Mouse (Mus musculus): ENCODE data around the gene Plk3. TPM values are rescaled to one million over a fixed set of nuclear protein-coding genes. Genes with fewer than 3 reads are reported as not detected.

Gene Plk3
- polyA plus RNA-seq (2017; shearing (Covaris generic)) = 1.8 TPM

DNA sequence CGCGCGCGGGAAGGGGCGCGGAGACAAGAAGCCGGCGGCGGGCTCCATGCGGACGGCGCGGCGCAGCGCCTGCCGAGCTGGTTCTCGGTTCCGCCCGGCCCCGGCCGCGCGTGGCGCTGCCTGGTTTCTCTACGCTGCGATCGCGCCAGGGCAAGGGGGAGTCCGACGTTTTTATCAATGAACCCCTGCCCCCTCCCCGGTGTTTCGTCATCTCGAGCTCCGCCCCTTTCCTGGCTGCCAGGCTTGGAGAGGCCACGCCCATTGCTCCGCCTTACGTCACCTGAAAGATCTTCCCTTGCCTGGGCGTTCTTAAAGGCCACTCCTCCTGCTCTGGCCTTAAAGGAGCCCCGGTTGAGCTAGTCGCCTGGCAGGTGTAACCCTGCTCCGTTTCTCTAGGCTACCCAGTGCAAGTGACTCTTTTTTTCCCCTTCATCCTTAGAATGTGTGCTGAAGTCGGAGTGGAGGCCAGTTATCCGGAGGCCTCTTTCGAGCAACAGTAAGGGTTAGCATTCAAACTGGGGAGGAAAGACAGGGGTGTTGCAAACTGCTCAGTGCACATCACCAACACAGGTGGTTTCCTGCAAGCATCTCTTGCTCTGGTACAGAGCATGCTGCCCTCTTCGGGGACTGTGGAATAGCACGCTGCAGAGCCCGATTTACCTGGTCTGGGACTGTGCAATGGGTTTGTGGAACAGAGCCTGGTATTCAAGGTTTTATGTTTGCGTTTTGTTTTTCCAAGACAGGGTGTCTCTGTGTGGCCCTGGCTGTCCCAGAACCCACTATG, at the start of gene Plk3:
Gene Plk3, minus strand, starts transcription at position 147 of the 784 bp plus-strand sequence.

DNA sequence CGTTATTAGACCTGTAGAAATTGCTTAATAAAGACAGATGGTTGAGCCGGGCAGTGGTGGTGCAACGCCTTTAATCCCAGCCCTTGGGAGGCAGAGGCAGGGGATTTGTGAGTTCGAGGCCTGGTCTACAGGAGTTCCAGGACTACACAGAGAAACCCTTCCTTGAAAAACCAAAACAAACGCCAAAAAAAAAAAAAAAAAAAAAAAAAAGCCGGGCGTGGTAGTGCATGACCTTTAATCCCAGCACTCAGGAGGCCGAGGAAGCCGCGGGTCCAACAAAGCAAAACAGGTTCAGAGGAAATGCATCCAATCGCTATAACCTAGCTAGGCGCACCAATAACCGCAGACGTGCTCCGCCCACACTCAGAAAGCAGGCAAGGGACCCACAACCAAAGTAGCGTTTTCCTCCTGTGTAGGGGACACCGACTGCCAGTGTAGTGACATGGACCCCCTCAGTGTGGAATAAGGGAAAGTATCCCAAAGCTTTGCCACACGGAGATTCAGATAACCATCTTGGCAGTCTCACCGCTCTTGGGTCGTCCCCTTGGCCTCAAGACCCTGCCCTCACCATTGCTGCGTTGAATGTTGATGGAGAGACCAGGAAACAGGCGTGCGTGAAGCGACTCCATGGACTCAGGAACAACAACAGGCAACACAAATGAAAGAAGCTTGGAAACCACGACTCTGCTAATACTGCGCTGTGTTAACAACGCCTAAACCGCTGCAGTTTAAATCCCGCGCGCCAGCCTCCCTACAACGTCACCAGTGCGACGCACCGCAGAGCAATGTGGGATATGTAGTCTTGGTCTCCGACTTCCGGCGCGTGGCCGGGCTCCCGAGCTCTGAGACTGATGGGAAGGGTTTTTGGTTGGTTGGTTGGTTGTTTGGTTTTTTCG, 48.3 kb upstream of the Plk3 start, which contains the start of gene Kif2c:
Gene Kif2c, minus strand, starts transcription at position 777 of the 896 bp plus-strand sequence.

DNA sequence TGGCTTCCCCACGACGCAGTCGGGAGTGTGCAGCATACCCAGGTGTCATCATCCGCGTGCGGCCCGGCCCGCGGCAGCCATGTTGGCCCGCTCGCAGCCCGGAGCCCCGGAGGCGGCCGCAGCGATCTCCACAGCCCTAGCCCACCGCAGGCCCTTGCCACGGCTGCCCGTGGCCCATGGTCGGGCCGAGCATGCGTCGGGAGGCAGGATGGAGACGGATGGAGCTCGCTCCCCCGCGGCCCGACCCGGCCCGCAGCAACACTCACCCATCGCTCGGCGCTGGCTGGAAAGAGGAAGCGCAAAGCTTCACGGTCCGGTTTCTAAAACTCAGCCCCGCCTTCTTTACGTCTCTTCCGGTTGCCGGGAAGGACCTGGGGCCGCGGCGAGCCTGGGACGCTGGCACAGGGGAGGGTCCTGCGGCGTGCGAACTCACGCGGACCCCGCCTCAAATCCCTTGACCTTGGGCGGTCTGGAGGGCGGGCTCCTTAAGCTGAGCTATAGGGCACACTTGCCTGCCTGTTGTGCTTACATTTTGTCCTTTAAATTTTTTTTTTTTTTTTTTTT, 22.1 kb upstream of the Plk3 start, which contains the start of gene Rps8:
Gene Rps8, minus strand, starts transcription at position 452 of the 564 bp plus-strand sequence.

DNA sequence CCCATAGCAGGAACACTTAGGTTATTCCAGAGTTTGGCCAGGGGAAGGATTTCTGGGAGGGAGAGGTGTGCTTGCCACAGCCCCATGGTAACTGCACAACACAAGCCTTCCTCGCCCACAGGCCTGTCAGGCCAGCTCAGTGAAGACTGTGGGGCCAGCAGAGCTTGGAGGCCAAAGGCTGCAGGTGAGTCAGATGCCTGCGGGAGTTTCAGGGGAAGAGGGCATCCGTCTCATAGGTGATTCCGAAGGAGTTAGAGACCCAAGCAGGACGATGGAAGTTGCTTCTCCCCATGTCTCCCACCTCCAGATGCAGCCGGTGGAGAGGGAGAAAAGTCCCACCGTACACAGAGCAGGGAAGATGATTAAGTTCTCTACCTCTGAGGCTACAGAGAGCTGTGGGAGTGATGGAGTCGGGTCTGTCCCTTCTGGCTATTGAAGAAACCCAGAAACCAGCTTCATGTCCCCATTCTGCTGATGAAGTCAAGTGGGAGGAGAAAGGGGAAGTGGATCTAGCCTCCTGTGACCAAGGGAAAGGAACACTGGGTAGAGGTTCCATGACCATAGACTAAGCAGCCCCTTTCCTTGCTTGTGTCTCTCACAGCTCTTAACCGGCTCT, 7.0 kb downstream of the Plk3 start, which contains the start of gene Tctex1d4:
Gene Tctex1d4, plus strand, starts transcription at position 120 of the 616 bp plus-strand sequence.

DNA sequence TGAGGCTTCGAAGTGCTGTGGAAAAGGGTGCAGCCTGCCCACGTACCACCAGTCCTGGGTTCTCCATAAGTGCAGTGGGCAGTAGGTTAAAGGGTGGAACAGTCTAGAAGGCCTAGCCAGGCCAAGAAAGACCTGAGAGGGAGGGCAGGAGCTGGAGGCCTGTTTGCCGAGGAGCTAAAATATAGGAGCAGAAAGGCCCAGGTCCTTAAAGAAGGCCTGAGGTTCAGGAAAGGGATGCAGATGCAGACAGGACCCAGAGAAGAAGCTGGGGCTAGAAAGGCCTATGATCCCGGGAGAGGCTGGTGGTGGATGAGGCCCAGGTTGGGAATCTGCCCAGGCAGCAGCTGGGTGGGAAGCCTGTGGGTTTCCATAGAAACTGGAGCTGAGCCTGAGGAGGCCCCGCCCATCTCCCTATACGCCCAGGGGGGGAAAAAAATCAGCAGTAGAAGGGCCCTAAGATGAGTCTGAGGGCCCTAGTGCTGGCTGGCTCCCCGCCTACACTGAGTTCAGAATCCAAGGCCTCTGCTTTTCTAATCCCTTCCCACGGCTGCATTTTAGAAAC, 8.3 kb downstream of the Plk3 start, which contains the start of gene Btbd19:
Gene Btbd19, minus strand, starts transcription at position 378 of the 562 bp plus-strand sequence.

DNA sequence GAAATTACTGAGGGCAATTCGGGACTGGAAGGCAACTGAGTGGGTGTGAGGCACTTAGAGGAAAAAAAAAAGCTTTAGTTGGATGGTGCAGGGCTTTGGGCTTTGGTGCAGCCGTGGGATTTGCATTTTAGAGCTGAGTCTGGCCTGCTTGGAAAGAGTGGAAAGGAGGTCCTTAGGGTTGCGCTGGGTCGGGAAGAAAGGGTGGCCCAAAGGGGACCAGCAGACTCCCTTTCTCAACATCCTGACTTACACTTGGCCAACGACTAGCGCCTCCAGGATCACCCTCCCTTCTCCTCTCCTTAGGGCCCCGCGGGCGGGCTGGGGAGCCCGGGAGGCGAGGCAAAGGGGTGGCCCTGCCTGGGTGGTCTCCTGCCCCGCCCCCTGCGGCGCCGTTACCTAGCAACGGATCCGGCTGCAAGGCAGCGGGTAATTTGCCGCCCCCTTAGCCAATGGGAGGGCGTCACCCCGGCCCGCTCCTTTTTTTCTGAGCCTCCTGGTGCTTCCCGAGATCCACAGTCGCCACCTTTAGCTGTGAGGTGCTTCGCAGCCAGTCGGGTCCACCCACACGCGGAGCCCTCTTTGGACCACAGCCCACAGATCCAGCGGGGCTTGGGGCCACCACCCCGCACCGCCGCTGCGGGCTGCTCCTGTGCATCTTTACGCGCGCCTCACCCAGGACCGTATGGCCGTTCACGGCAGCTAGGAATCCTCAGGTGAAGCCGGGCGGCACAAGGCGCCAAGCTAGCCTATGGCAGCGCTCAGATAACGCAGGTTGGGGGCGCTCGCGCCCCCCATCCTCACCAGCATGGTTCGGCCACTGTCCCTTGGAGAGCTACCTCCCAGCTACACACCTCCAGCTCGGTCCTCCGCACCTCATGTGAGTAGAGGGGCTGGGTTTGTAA, 38.0 kb downstream of the Plk3 start, which contains the start of gene Ptch2:
Gene Ptch2, plus strand, starts transcription at position 525 of the 902 bp plus-strand sequence.

Other genes starting within 250 kb of the Plk3 start
- gene Urod, start 139.6 kb downstream of the Plk3 start, polyA plus RNA-seq (2017; shearing (Covaris generic)) = 121 TPM
- gene Hectd3, start 138.6 kb downstream of the Plk3 start, polyA plus RNA-seq (2017; shearing (Covaris generic)) = 5.0 TPM
- 38.2 TPM for gene Eif2b3, start 114.6 kb downstream of the Plk3 start, polyA plus RNA-seq (2017; shearing (Covaris generic))
- 0.11 TPM for gene Ptch2, start 37.9 kb downstream of the Plk3 start, polyA plus RNA-seq (2017; shearing (Covaris generic))
- 47.9 TPM for gene Btbd19, start 8.2 kb downstream of the Plk3 start, polyA plus RNA-seq (2017; shearing (Covaris generic))
- gene Tctex1d4, start 7.2 kb downstream of the Plk3 start, polyA plus RNA-seq (2017; shearing (Covaris generic)) = 2.4 TPM
- 750 TPM for gene Rps8, start 22.3 kb upstream of the Plk3 start, polyA plus RNA-seq (2017; shearing (Covaris generic))
- 2.1 TPM for gene Kif2c, start 48.7 kb upstream of the Plk3 start, polyA plus RNA-seq (2017; shearing (Covaris generic))
- 1.4 TPM for gene Tmem53, start 118.0 kb upstream of the Plk3 start, polyA plus RNA-seq (2017; shearing (Covaris generic))
- gene Armh1, start 118.2 kb upstream of the Plk3 start, polyA plus RNA-seq (2017; shearing (Covaris generic)) = not detected

All from CD4-positive, CD25-positive, alpha-beta regulatory T cell, adult 9 weeks (primary cell).